Mouse (Mus musculus) ES-E14 (cell line): ENCODE data around the gene Siglec1.

ENCODE experiments used
- CHD2 ChIP-seq: IDR thresholded peaks from 2 replicates; pipeline ENCODE4 v1.6.1; 2014; ENCODE audit warnings: mild to moderate bottlenecking, low read depth, low read length, inconsistent platforms
- MAFK ChIP-seq: IDR thresholded peaks from 2 replicates; pipeline ENCODE4 v1.6.1; 2014; ENCODE audit warnings: mild to moderate bottlenecking, low read depth, low read length, inconsistent platforms; ENCODE audit not compliant: insufficient read depth
- ZC3H11A ChIP-seq: IDR thresholded peaks from 2 replicates; pipeline ENCODE4 v1.6.1; 2012; ENCODE audit warnings: low read depth, mild to moderate bottlenecking, inconsistent platforms, low read length, borderline replicate concordance

- TF ChIP-seq ZC3H11A (no peak), CHD2 (no peak), MAFK (no peak)
Observed at GRCm38 (mm10) chr2:131132111-131132888, 45.7 kb upstream of the Siglec1 start.
